Comparison of ENCODE assay signal across 9 mouse cellular contexts in genomic region chr6:108772913-108773312, GRCm38 (mm10). TPM values are rescaled to one million over a fixed set of nuclear protein-coding genes. Genes with fewer than 3 reads are reported as not detected.
DNase-seq lines count a peak whose midpoint lies in the region; ATAC-seq and TF ChIP-seq lines count a peak whose summit lies in the region.
"Had no signal": no experiment of that assay in that cellular context is flagged by ENCODE, and none has a peak within 500 bp of the region (broad histone marks: within the 10 kb centered on the region; RNA-seq: fewer than 3 reads in every experiment).

No protein-coding gene starts in this region.

- H3K36me3 ChIP-seq in hindbrain, postnatal 0 days (ENCODE audit: insufficient read depth, low read length): no peaks in the 10 kb centered on the region
- no peaks in the 10 kb centered on the region for H3K36me3 ChIP-seq in midbrain, embryonic 10.5 days

- H3K27me3 ChIP-seq in hindbrain, postnatal 0 days (ENCODE audit: insufficient read depth, low read length): no peaks in the 10 kb centered on the region
- no peaks in the 10 kb centered on the region for H3K27me3 ChIP-seq in midbrain, embryonic 10.5 days (ENCODE audit: low read depth, poor library complexity, severe bottlenecking)

- peak; percentile 82 for ATAC-seq in hindbrain, postnatal 0 days

- WGBS in hindbrain, postnatal 0 days: 14% methylated on average over 9 of the region's 9 CpGs
- WGBS in midbrain, embryonic 10.5 days: 18% methylated on average over 9 of the region's 9 CpGs

- peak; percentile 93 for TF ChIP-seq CTCF in hindbrain, postnatal 0 days (IDR thresholded peaks at IDR 0.05; ENCODE audit: low read depth)

- no peaks in the 10 kb centered on the region for H3K9me3 ChIP-seq in hindbrain, postnatal 0 days (ENCODE audit: low read length)
- H3K9me3 ChIP-seq in midbrain, embryonic 10.5 days (replicated peaks): no peaks in the 10 kb centered on the region

- H3K9ac ChIP-seq in hindbrain, postnatal 0 days (replicated peaks; ENCODE audit: low read length): no peak overlapping the region

- no peak overlapping the region for H3K27ac ChIP-seq in hindbrain, postnatal 0 days
- no peak overlapping the region for H3K27ac ChIP-seq in midbrain, embryonic 10.5 days (replicated peaks)
- H3K27ac ChIP-seq: macrophage had no signal

- H3K4me2 ChIP-seq in hindbrain, postnatal 0 days (ENCODE audit: low read depth, low read length): no peak overlapping the region

- peak; percentile 85 for DNase-seq in ZHBTc4 (ENCODE audit: low read depth, low spot score)
- peak; percentile 73 for DNase-seq in cerebellum, adult 9-11 months
- DNase-seq in frontal cortex, postnatal 10 days (ENCODE audit: low spot score in 2 of 2): peak; percentile 42 to 79
- peak; percentile 88 for DNase-seq in hindbrain, postnatal 0 days (ENCODE audit: low spot score)
- DNase-seq in left cerebral cortex, adult 18-20 months (ENCODE audit: low spot score in 2 of 2): peak; percentile 87 to 92
- peak; percentile 77 for DNase-seq in midbrain, embryonic 10.5 days (ENCODE audit: low spot score)
- peak; percentile 94 for DNase-seq in right cerebral cortex, postnatal 4 days
- peak; percentile 29 for DNase-seq in yolk sac, embryonic 10.5 days (ENCODE audit: low spot score)

- H3K4me3 ChIP-seq in hindbrain, postnatal 0 days (ENCODE audit: low read length): no peak overlapping the region
- H3K4me3 ChIP-seq in midbrain, embryonic 10.5 days: no peak overlapping the region

- no peaks in the 10 kb centered on the region for H3K4me1 ChIP-seq in hindbrain, postnatal 0 days (ENCODE audit: insufficient read depth, low read length)
- H3K4me1 ChIP-seq in midbrain, embryonic 10.5 days: no peaks in the 10 kb centered on the region

RNA-seq across cellular contexts. Expression of gene Arl8b, which starts 10.0 kb away (rescaled TPM):
- 59.6 and 71.8 TPM in 2 replicates for total RNA-seq in hindbrain, postnatal 0 days (2014; rRNA removed)
- polyA plus RNA-seq in hindbrain, postnatal 0 days (2015; fragmentation: Nextera tagmentation; extraction: Ambion mirVana): 102 and 104 TPM in 2 replicates
- total RNA-seq in left cerebral cortex, adult 18-20 months (2021): 100 to 1,000 TPM; 222 to 225 TPM
- 67.4 and 69.2 TPM in 2 replicates for polyA plus RNA-seq in midbrain, embryonic 10.5 days (2016; fragmentation: Nextera tagmentation; extraction: Ambion mirVana)

RNA-seq across cellular contexts. Expression of gene Edem1, which starts 55.5 kb away (rescaled TPM):
- total RNA-seq in hindbrain, postnatal 0 days (2014; rRNA removed): 12.6 and 13.4 TPM in 2 replicates
- polyA plus RNA-seq in hindbrain, postnatal 0 days (2015; fragmentation: Nextera tagmentation; extraction: Ambion mirVana): 4.9 and 5.0 TPM in 2 replicates
- total RNA-seq in left cerebral cortex, adult 18-20 months (2021): 10 to 100 TPM; 17.2 to 19.9 TPM
- 14.2 and 15.7 TPM in 2 replicates for polyA plus RNA-seq in midbrain, embryonic 10.5 days (2016; fragmentation: Nextera tagmentation; extraction: Ambion mirVana)

Comparison
In these comparisons a context has a peak if more than half of its experiments do, and no peak if none do; other contexts are left out.
1. DNase-seq: peak in every context shown above with its lines; median percentile 94 in right cerebral cortex, postnatal 4 days; 90 in left cerebral cortex, adult 18-20 months; 88 in hindbrain, postnatal 0 days; 85 in ZHBTc4; 77 in midbrain, embryonic 10.5 days; 73 in cerebellum, adult 9-11 months; 60 in frontal cortex, postnatal 10 days; 29 in yolk sac, embryonic 10.5 days.